Mouse (Mus musculus) limb, embryonic 12.5 days (tissue): ENCODE measurements around the gene Wdr95. TPM values are rescaled to one million over a fixed set of nuclear protein-coding genes. Genes with fewer than 3 reads are reported as not detected.

Source experiments
- ATAC-seq: fragments of 200-750 bp; cut with Nextera tagmentation; 2 replicates; pipeline ENCODE4 v1.8.0; 2017; ENCODE audit warnings: low read depth, moderate TSS enrichment; ENCODE audit not compliant: insufficient number of reproducible peaks, insufficient read depth, low FRiP score, low TSS enrichment
- H3K27ac ChIP-seq: fragments of 300-500 bp; sonication (generic); 2 replicates; pipeline ENCODE4 v1.5.1; 2016; ENCODE audit warnings: mild to moderate bottlenecking, moderate library complexity
- H3K27me3 ChIP-seq: fragments of 300-500 bp; sonication (generic); 2 replicates; pipeline ENCODE4 v1.6.1; 2016; ENCODE audit warnings: mild to moderate bottlenecking, moderate library complexity
- H3K36me3 ChIP-seq: fragments of 300-500 bp; sonication (generic); 2 replicates; pipeline ENCODE4 v1.6.1; 2016; ENCODE audit warnings: mild to moderate bottlenecking, moderate library complexity
- H3K4me1 ChIP-seq: fragments of 300-500 bp; sonication (generic); replicated peaks from 2 replicates; pipeline ENCODE4 v1.6.1; 2016
- H3K4me2 ChIP-seq: fragments of 300-500 bp; sonication (generic); 2 replicates; pipeline ENCODE4 v1.6.1; 2016; ENCODE audit warnings: mild to moderate bottlenecking, moderate library complexity
- H3K4me3 ChIP-seq: fragments of 300-500 bp; sonication (generic); replicated peaks from 2 replicates; pipeline ENCODE4 v1.5.1; 2016; ENCODE audit warnings: mild to moderate bottlenecking
- H3K9ac ChIP-seq: fragments of 300-500 bp; sonication (generic); replicated peaks from 2 replicates; pipeline ENCODE4 v1.6.1; 2016; ENCODE audit warnings: mild to moderate bottlenecking, moderate library complexity
- H3K9me3 ChIP-seq: fragments of 300-500 bp; sonication (generic); 2 replicates; pipeline ENCODE4 v1.6.1; 2016; ENCODE audit warnings: mild to moderate bottlenecking, moderate library complexity
- WGBS: fragments of 180-500 bp; shearing (Covaris S2); methylation state at CpG from one replicate; pipeline ENCODE4 v1.1.7; 2016; 5-methylcytosine and 5-hydroxymethylcytosine counted together
- polyA plus RNA-seq: library from polyadenylated mRNA; unstranded; fragments of >200 nt; fragmentation: Nextera tagmentation; extraction: Ambion mirVana; gene quantifications from 2 replicates; pipeline ENCODE4 v1.2.1, GENCODE M21; 2016

The Wdr95 gene
- polyA plus RNA-seq, 1 experiment from 2014 or later = not detected

DNA sequence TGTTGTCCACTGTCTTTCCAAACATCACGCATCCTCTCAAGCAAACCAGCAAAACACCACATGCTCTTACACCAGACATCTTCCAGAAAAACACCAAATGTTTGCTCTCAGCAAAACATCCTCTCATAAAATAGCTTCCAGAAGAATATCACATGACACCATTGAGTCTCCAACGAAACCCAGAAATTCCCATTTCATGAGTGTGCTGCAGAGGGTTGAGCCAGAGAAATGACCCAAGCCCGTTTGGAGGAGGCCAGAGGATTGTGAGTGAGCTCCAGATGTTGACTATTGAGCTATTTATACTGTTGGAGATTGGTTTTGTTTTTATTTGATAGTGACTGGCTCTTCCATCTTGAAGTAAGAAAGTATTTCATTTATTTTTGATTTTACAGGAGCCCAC is 74.8 kb downstream of the Wdr95 start:
- no peak for ATAC-seq
- no peaks in the 10 kb centered on the region for H3K27me3 ChIP-seq
- 72% methylated on average over 3 of the region's 3 CpGs for WGBS
- H3K9ac ChIP-seq = no peak overlapping the region
- H3K27ac ChIP-seq = no peak overlapping the region
- H3K4me2 ChIP-seq = no peak overlapping the region
- H3K4me1 ChIP-seq = no peaks in the 10 kb centered on the region
- no peaks in the 10 kb centered on the region for H3K9me3 ChIP-seq
- no peak overlapping the region for H3K4me3 ChIP-seq
- no peaks in the 10 kb centered on the region for H3K36me3 ChIP-seq

DNA sequence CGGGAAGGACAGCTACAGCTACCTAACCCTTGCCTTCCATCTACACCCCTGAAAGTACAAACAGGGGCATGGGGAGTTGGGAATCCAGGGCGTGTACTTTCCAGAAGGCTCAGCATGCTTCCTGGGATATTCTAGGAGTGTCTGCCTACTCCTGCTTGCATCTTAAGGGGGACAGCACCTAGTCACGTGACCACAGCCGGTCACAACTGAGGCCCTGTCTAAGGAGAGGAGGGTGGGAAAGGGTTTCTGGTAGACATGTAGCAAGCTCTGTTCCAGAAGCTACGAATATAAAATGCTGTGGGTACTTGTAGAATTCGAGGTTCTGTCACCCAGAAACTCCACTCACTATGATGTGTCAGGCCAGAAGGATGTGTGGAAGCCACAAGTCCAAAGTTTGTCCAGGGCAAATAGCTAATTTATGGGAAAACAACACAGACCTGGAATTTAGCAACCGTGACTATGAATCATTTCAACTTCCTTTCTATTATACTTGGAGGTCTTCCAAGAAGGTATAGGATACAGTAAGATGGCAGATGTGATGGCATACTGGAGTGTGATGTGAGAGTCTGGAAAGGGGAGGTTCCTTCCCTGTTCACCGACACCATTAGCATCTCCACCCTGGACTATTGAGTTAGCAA is 78.7 kb downstream of the Wdr95 start:
- Histone ChIP-seq H3K27me3 (no peaks in the 10 kb centered on the region), H3K9ac (no peak overlapping the region), H3K4me2 (no peak overlapping the region), H3K4me3 (no peak overlapping the region), H3K27ac (no peak overlapping the region), H3K9me3 (no peaks in the 10 kb centered on the region), H3K4me1 (no peaks in the 10 kb centered on the region), H3K36me3 (no peaks in the 10 kb centered on the region)
- 84% methylated on average over 8 of the region's 8 CpGs for WGBS
- no peak for ATAC-seq

DNA sequence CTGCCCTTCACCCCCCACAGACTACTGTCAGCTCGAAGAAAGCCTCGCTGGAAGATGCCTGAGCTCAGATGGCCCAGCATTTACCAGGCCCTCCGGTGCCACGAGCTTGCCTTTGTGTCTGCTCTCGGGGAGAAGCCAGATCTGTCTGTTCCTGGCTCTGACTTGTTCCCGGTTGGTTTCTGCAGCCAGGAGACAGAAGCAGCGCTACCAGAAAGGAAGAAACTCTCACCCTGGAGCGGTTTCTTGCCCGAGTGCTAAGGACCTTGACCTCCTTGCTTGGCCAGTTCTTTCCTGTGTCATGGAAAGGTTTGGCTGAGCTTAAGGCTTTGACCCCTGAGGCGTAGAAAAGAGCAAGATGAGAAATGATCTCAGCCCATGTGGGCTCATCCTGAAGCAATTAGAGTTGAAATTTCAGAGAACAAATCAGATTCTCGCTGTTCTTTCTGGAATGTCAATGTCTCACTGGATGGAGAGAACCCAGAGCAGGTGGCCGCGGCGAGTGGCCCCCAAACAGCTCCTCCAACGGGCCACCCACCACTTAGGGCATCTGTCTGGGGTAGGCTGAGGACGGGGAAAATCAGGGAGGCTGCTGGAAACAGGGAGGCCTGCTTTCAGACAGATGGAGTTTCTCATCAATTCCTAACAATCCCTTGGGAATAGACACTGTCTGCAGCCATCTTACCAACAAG is 83.1 kb downstream of the Wdr95 start:
- Histone ChIP-seq H3K36me3 (peaks cover 30% of the 10 kb centered on the region), H3K9me3 (no peaks in the 10 kb centered on the region), H3K27me3 (no peaks in the 10 kb centered on the region), H3K4me1 (no peaks in the 10 kb centered on the region), H3K9ac (no peak overlapping the region), H3K4me2 (no peak overlapping the region), H3K27ac (no peak overlapping the region), H3K4me3 (no peak overlapping the region)
- WGBS = 74% methylated on average over 16 of the region's 16 CpGs
- ATAC-seq = no peak

DNA sequence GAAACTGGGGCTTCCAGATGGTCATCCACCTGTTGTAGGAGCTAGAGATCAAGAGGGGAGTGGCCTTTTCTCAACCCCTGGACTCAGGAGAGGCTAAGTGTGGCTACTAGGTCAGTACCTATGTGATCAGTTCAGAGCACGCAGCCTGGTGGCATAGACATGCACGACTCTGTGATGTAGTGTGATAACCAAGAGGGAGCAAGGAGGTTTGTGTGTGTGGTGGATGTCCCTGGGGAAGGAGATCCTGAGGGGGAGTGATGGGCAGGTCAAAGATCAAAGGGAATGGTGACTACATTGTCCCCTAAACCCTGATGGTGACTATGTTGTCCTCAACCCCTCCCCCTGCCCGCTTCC is 83.7 kb downstream of the Wdr95 start:
- Histone ChIP-seq H3K9me3 (no peaks in the 10 kb centered on the region), H3K9ac (no peak overlapping the region), H3K27me3 (no peaks in the 10 kb centered on the region), H3K27ac (no peak overlapping the region), H3K4me2 (no peak overlapping the region), H3K4me1 (no peaks in the 10 kb centered on the region), H3K36me3 (peaks cover 35% of the 10 kb centered on the region), H3K4me3 (no peak overlapping the region)
- no peak for ATAC-seq
- WGBS = 87% methylated on average over 3 of the region's 3 CpGs

DNA sequence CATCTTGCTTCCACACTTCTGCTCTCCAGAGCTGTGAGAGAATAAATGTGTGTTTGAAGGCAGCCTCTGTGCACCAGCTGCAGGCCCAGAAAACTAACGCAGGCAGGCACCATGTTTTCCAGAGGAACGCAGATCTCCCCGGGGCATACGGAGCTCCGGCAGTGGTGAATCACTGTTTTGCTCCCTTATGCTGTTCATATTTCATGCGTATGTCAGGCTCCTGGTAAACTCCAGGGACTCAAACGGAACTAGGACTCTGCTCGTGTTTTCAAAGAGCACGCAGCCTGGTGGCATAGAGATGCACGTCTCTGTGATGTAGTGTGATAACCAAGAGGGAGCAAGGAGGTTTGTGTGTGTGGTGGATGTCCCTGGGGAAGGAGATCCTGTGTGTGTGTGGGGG is 84.3 kb downstream of the Wdr95 start:
- Histone ChIP-seq H3K4me3 (no peak overlapping the region), H3K9me3 (no peaks in the 10 kb centered on the region), H3K4me2 (no peak overlapping the region), H3K9ac (no peak overlapping the region), H3K27ac (no peak overlapping the region), H3K4me1 (no peaks in the 10 kb centered on the region), H3K36me3 (peaks cover 41% of the 10 kb centered on the region), H3K27me3 (no peaks in the 10 kb centered on the region)
- ATAC-seq = no peak
- 72% methylated on average over 10 of the region's 10 CpGs for WGBS

DNA sequence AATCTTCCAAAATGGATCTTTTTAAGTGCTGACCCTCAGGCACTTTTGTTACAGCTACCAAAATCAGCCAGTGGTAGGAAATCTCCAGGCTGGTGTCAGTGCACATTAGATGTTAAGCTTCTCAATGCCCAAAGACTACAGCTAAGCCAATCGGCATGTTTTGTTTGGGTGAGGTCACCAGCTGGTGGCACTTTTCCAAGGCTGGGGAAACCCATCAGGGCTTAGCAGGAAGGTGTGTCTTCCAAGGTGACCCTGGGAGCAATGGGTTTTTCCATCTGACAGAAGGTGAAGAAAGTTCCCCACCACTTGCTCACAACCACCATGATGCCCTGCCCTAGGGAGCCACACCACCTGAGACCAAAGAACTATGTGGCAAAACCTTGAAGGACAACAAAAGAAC is 87.7 kb downstream of the Wdr95 start:
- H3K36me3 ChIP-seq = peaks cover 75% of the 10 kb centered on the region
- WGBS = 85% methylated on average over 1 of the region's 1 CpGs

DNA sequence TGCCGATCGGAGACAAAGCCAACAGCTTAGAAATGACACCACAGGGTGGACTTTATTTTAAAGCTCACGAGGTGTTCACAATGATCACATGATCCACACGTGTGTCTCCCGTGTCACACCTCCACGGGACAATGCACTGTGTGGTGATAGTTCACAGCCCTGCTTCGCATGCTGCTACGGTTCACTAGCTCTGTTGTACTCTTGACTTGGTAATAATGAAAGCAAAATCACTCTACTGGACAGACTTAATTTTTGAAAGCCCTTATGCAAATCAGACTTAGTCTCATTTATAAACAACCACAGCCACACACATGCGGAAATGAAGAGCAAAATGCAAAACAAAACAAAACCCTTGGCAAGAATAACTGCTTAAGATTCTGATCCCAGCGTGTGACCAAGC is 88.3 kb downstream of the Wdr95 start:
- Histone ChIP-seq H3K27me3 (no peaks in the 10 kb centered on the region), H3K9ac (no peak overlapping the region), H3K4me1 (no peaks in the 10 kb centered on the region), H3K4me2 (no peak overlapping the region), H3K36me3 (peaks cover 82% of the 10 kb centered on the region), H3K27ac (no peak overlapping the region), H3K4me3 (no peak overlapping the region), H3K9me3 (no peaks in the 10 kb centered on the region)
- 93% methylated on average over 10 of the region's 10 CpGs for WGBS
- no peak for ATAC-seq

More for the DNA sequence above, 87.7 kb downstream of the Wdr95 start:
- H3K27me3 ChIP-seq = no peaks in the 10 kb centered on the region
- no peak for ATAC-seq
- H3K4me2 ChIP-seq = no peak overlapping the region
- no peak overlapping the region for H3K9ac ChIP-seq
- no peaks in the 10 kb centered on the region for H3K9me3 ChIP-seq
- no peak overlapping the region for H3K27ac ChIP-seq
- no peak overlapping the region for H3K4me3 ChIP-seq
- H3K4me1 ChIP-seq = no peaks in the 10 kb centered on the region

DNA sequence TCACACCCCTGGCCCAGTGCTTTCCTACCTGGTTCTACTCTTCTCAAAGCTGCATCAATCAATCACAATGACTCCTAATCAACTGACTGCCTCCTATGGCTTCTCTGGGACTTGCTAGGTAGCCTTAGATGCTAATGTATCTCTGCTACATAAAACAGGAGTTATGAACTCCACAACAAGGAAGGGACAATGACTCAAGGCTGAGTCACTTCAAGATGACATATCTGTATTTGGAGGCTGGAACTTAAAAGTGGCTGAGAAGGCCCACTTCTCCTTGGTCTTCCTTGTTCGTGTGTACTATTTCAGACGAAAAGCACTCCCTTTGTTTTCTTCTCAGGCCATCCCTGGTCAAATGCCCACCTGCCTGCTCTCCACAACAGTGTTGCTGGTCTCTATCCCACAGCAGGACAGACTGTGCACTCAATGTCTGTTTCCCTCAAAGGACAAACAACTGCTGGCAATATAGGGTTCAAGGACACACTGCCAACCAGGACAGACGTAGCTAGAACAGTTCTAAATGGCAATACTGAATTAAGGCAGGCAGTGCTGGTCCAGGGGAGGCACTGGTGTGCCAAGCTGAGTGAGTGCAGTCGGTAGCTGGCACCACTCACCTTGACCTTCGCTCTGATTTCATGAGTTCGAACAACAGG is 89.4 kb downstream of the Wdr95 start:
- H3K9me3 ChIP-seq = no peaks in the 10 kb centered on the region
- H3K4me3 ChIP-seq = no peak overlapping the region
- WGBS = 90% methylated on average over 6 of the region's 6 CpGs
- peaks cover 93% of the 10 kb centered on the region for H3K36me3 ChIP-seq
- no peaks in the 10 kb centered on the region for H3K27me3 ChIP-seq
- H3K9ac ChIP-seq = no peak overlapping the region
- ATAC-seq = no peak
- H3K4me2 ChIP-seq = no peak overlapping the region
- no peak overlapping the region for H3K27ac ChIP-seq
- H3K4me1 ChIP-seq = no peaks in the 10 kb centered on the region

DNA sequence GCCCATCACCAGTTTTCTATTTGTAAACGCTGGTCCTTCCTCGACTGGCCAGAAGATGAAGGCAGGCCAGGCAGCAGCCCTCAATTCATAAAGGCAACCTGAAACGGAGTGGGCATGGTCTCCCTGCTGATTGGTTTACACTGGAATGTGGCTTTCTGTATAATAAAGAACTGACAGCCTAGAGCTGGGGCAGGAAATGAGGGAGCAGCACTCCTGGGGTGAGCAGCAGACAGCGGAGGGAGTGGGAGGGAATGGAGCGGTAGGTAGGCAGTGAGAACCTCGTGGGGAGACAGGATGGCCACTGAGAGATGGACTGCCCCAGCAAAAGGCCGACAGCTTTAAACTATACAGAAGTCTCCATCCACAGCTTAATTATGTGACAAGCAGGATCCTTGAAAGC is 93.7 kb downstream of the Wdr95 start:
- Histone ChIP-seq H3K36me3 (peaks cover 99% of the 10 kb centered on the region), H3K27me3 (no peaks in the 10 kb centered on the region), H3K9me3 (no peaks in the 10 kb centered on the region), H3K9ac (no peak overlapping the region), H3K4me3 (no peak overlapping the region), H3K4me1 (no peaks in the 10 kb centered on the region), H3K27ac (no peak overlapping the region), H3K4me2 (no peak overlapping the region)
- ATAC-seq = no peak
- WGBS = 61% methylated on average over 7 of the region's 7 CpGs

DNA sequence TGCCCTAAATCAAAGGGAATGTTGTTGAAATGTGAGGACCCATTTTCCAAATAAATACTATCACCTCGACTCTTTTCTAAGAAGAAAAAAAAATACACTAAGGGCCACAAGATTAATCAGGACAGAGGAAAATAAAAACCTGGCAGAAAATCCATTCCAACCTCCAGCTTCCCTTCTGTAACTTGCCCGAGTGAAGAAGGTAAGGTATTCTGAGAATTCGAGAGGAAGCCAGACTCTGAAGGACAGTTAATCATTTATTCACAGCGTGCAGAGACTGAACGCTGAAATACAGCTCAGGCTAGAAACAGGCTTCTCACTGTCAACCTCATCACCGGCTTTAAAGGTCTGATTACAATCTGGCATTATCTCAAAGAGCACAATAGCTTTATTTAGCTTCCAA is 94.2 kb downstream of the Wdr95 start:
- ATAC-seq = no peak
- WGBS = 80% methylated on average over 6 of the region's 6 CpGs
- H3K4me2 ChIP-seq = no peak overlapping the region
- no peaks in the 10 kb centered on the region for H3K4me1 ChIP-seq
- H3K4me3 ChIP-seq = no peak overlapping the region
- no peaks in the 10 kb centered on the region for H3K9me3 ChIP-seq
- no peaks in the 10 kb centered on the region for H3K27me3 ChIP-seq
- no peak overlapping the region for H3K27ac ChIP-seq
- peaks cover 99% of the 10 kb centered on the region for H3K36me3 ChIP-seq
- no peak overlapping the region for H3K9ac ChIP-seq

DNA sequence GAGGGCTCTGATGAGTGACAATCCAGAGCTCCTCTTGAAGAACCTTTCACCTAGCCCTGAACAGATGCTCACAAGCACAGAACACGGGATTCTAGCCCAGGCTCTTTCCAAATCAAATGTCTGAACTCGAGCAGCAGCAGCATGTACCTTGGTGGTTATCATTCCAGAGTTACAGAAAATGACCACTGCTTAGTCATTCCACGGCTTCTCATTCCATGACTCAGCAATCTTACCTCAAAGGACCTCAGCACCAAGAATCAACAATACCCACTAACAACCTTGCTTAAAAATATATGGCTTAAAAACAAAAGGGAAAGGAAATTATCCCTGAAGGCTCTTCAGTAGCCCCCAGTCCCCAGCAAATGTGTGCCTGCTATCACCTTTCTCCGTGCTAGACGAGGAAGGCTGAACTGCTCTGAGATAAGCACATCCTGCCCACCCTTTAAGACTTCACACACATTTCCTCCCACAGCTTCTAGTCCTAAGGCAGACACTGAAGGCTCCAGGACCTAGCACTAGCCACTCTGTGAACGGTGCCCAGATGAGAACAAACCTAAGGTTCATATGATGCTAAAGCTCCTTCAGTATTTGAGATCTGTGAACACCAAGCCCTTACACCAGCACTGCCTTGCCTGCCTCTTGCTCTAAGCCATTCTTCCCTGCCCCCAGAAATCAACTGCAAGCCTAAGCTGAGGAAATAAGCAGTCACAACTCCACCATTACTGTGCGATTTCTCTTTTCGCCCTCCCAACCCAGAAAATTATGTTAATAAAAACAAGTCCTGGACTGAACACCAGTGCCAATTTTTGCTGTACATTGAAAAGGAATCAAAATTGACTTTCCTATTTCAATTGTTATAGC is 95.6 kb downstream of the Wdr95 start:
- 88% methylated on average over 8 of the region's 8 CpGs for WGBS
- Histone ChIP-seq H3K27ac (no peak overlapping the region), H3K9ac (no peak overlapping the region), H3K27me3 (no peaks in the 10 kb centered on the region), H3K4me2 (no peak overlapping the region), H3K4me1 (no peaks in the 10 kb centered on the region), H3K4me3 (no peak overlapping the region), H3K9me3 (no peaks in the 10 kb centered on the region), H3K36me3 (peaks cover 97% of the 10 kb centered on the region)
- no peak for ATAC-seq
